Mouse (Mus musculus) hindbrain, embryonic 10.5 days (tissue): Measurements from ENCODE around the gene BC048403. TPM values are rescaled to one million over a fixed set of nuclear protein-coding genes. Genes with fewer than 3 reads are reported as not detected.

Experiments
- DNase-seq: peaks from one replicate; pipeline ENCODE4 v3.0.0-alpha.2; 2017; ENCODE audit warnings: low spot score
- H3K27ac ChIP-seq: fragments of 300-500 bp; sonication (generic); 2 replicates; pipeline ENCODE4 v1.5.1; 2016; ENCODE audit warnings: mild to moderate bottlenecking, moderate library complexity
- H3K27me3 ChIP-seq: fragments of 300-500 bp; sonication (generic); 2 replicates; pipeline ENCODE4 v1.6.1; 2016; ENCODE audit warnings: mild to moderate bottlenecking; ENCODE audit not compliant: poor library complexity, insufficient read depth, severe bottlenecking
- H3K36me3 ChIP-seq: fragments of 300-500 bp; sonication (generic); 2 replicates; pipeline ENCODE4 v1.6.1; 2016; ENCODE audit warnings: mild to moderate bottlenecking, moderate library complexity
- H3K4me1 ChIP-seq: fragments of 300-500 bp; sonication (generic); replicated peaks from 2 replicates; pipeline ENCODE4 v1.6.1; 2016; ENCODE audit warnings: mild to moderate bottlenecking
- H3K4me3 ChIP-seq: fragments of 300-500 bp; sonication (generic); 2 replicates; pipeline ENCODE4 v1.5.1; 2016; ENCODE audit warnings: mild to moderate bottlenecking, moderate library complexity
- H3K9me3 ChIP-seq: fragments of 300-500 bp; sonication (generic); 2 replicates; pipeline ENCODE4 v1.6.1; 2016; ENCODE audit warnings: mild to moderate bottlenecking, moderate library complexity
- WGBS: fragments of 180-500 bp; shearing (Covaris S2); methylation state at CpG from one replicate; pipeline ENCODE4 v1.1.7; 2016; 5-methylcytosine and 5-hydroxymethylcytosine counted together
- polyA plus RNA-seq: library from polyadenylated mRNA; unstranded; fragments of >200 nt; fragmentation: Nextera tagmentation; extraction: Ambion mirVana; gene quantifications from 2 replicates; pipeline ENCODE4 v1.2.1, GENCODE M21; 2016

The BC048403 gene
- polyA plus RNA-seq, 1 experiment from 2014 or later: 3.0 TPM

GRCm38 (mm10) chr10:121796027-121796802 lies 56.5 kb downstream of the BC048403 start:
- DNase-seq: no peak
- Histone ChIP-seq H3K27me3 (no peaks in the 10 kb centered on the region), H3K4me1 (peaks cover 15% of the 10 kb centered on the region), H3K4me3 (no peak overlapping the region), H3K9me3 (no peaks in the 10 kb centered on the region), H3K36me3 (peaks cover 62% of the 10 kb centered on the region), H3K27ac (no peak overlapping the region)
- 82% methylated on average over 8 of the region's 8 CpGs for WGBS

GRCm38 (mm10) chr10:121800041-121800440 lies 60.3 kb downstream of the BC048403 start:
- H3K9me3 ChIP-seq: no peaks in the 10 kb centered on the region

More at GRCm38 (mm10) chr10:121800041-121800440, 60.3 kb downstream of the BC048403 start:
- no peak for DNase-seq
- Histone ChIP-seq H3K4me1 (peaks cover 6% of the 10 kb centered on the region; the same call in 1 of the 2 replicates), H3K27me3 (no peaks in the 10 kb centered on the region), H3K36me3 (peaks cover 68% of the 10 kb centered on the region), H3K4me3 (no peak overlapping the region), H3K27ac (no peak overlapping the region)
- WGBS: 93% methylated on average over 13 of the region's 13 CpGs

Other genes starting within 250 kb of the BC048403 start
- 29.7 and 30.6 TPM in 2 replicates for gene Tbk1, start 153.2 kb upstream of the BC048403 start, polyA plus RNA-seq
- 42.4 and 51.5 TPM in 2 replicates for gene Xpot, start 113.6 kb upstream of the BC048403 start, polyA plus RNA-seq
- 0.11 TPM in 1 of 2 replicates, not detected in the other for gene D930020B18Rik, start 98.3 kb upstream of the BC048403 start, polyA plus RNA-seq